Mouse (Mus musculus) MEL (cell line): ENCODE results near the gene Cep85l.

Experiments used
- CTCF ChIP-seq, 3 experiments: IDR thresholded peaks in 2 of 3; conservative IDR thresholded peaks in 1 of 3; 2 replicates each; pipeline ENCODE4 v1.5.1; 2011 to 2012; ENCODE audit warnings: low read length in 3 of 3, low read depth in 2 of 3, mild to moderate bottlenecking in 2 of 3, improper control_type of control experiment in 1 of 3, inconsistent platforms in 1 of 3, mixed read lengths in 1 of 3, moderate library complexity in 1 of 3; ENCODE audit not compliant: control insufficient read depth in 1 of 3, insufficient read depth in 1 of 3, poor library complexity in 1 of 3, severe bottlenecking in 1 of 3
- GABPA ChIP-seq: IDR thresholded peaks from 2 replicates; pipeline ENCODE4 v1.6.1; 2012; ENCODE audit warnings: low read depth, mild to moderate bottlenecking, inconsistent platforms, low read length, improper control_type of control experiment, moderate library complexity
- MAZ ChIP-seq: IDR thresholded peaks from 2 replicates; pipeline ENCODE4 v1.6.1; 2012; ENCODE audit warnings: low read depth, mild to moderate bottlenecking, inconsistent platforms, low read length, improper control_type of control experiment
- MXI1 ChIP-seq: IDR thresholded peaks from 2 replicates; pipeline ENCODE4 v1.6.1; 2011; ENCODE audit warnings: mild to moderate bottlenecking, low read depth, low read length, improper control_type of control experiment
- NELFE ChIP-seq: IDR thresholded peaks from 2 replicates; pipeline ENCODE4 v1.6.1; 2011; ENCODE audit warnings: low read depth, low read length, improper control_type of control experiment
- ZMIZ1 ChIP-seq: IDR thresholded peaks from 2 replicates; pipeline ENCODE4 v1.6.1; 2012; ENCODE audit warnings: low read depth, mild to moderate bottlenecking, inconsistent platforms, low read length, improper control_type of control experiment, moderate library complexity

GRCm38 (mm10) chr10:53378981-53379708 lies 602 bp downstream of the Cep85l start:
- TF ChIP-seq MXI1 (peak; percentile 21; the same call in 1 of the 2 replicates), CTCF (IDR thresholded peaks at IDR 0.05 in 2 of 3, conservative IDR thresholded peaks at IDR 0.05 in 1 of 3; ENCODE audit: control insufficient read depth in 1 of 3, insufficient read depth in 1 of 3, low read depth in 2 of 3, low read length in 3 of 3, poor library complexity in 1 of 3, severe bottlenecking in 1 of 3) (no peak), GABPA (no peak), MAZ (no peak), ZMIZ1 (no peak), NELFE (no peak)
